Mouse (Mus musculus) kidney, adult 2 months (tissue): ENCODE results near the gene Nptn. TPM values are rescaled to one million over a fixed set of nuclear protein-coding genes. Genes with fewer than 3 reads are reported as not detected.

Experiments
- DNase-seq: peaks from one replicate; pipeline ENCODE4 v3.0.0; 2021
- H3K27ac ChIP-seq: fragments of 200-500 bp; 2 replicates; pipeline ENCODE4 v1.5.1; 2012; ENCODE audit warnings: low read depth, low read length, control low read depth, inconsistent platforms; ENCODE audit not compliant: insufficient read depth
- H3K27me3 ChIP-seq: fragments of 200-500 bp; replicated peaks from 2 replicates; pipeline ENCODE4 v1.6.1; 2012; ENCODE audit warnings: mild to moderate bottlenecking, moderate library complexity, low read length, inconsistent platforms; ENCODE audit not compliant: control insufficient read depth, insufficient read depth
- H3K36me3 ChIP-seq: fragments of 200-500 bp; 2 replicates; pipeline ENCODE4 v1.6.1; 2012; ENCODE audit warnings: mild to moderate bottlenecking, moderate library complexity, low read length, inconsistent platforms; ENCODE audit not compliant: control insufficient read depth, insufficient read depth
- H3K4me1 ChIP-seq: fragments of 200-500 bp; 2 replicates; pipeline ENCODE4 v1.6.1; 2011; ENCODE audit warnings: low read length; ENCODE audit not compliant: control insufficient read depth, insufficient read depth
- H3K4me3 ChIP-seq: fragments of 200-500 bp; 2 replicates; pipeline ENCODE4 v1.5.1; 2011; ENCODE audit warnings: mild to moderate bottlenecking, low read depth, low read length, control low read depth; ENCODE audit not compliant: insufficient read depth
- CTCF ChIP-seq: fragments of 200-500 bp; conservative IDR thresholded peaks from 2 replicates; pipeline ENCODE4 v1.5.1; 2011; ENCODE audit warnings: low read depth, mild to moderate bottlenecking, control low read depth, low read length, moderate library complexity, mixed read lengths; ENCODE audit not compliant: insufficient read depth, insufficient read length
- POLR2A ChIP-seq: fragments of 200-500 bp; IDR thresholded peaks from one replicate; pipeline ENCODE4 v1.6.1; 2011; ENCODE audit warnings: low read depth, low read length, control low read depth
- WGBS: fragments of 180-500 bp; shearing (Covaris S2); methylation state at CpG from one replicate; pipeline ENCODE4 v1.1.7; 2018; 5-methylcytosine and 5-hydroxymethylcytosine counted together
- polyA plus RNA-seq: library from polyadenylated mRNA; depleted of rRNA; stranded (reverse); fragments of >200 nt; gene quantifications from 2 replicates; pipeline ENCODE4 v1.2.3, GENCODE M21; 2012; rRNA removed

Gene Nptn
- 450 and 540 TPM in 2 replicates for polyA plus RNA-seq

GRCm38 (mm10) chr9:58581958-58582540 lies at the start of gene Nptn:
Gene Nptn, plus strand, starts transcription at chr9:58582240.
- under 1% methylated on average over 51 of the region's 56 CpGs for WGBS
- Histone ChIP-seq H3K4me1 (peaks cover 11% of the 10 kb centered on the region), H3K27ac (peak within 1 kb of the TSS; percentile 95), H3K36me3 (no peaks in the 10 kb centered on the region), H3K4me3 (peak within 1 kb of the TSS; percentile 58), H3K27me3 (no peaks in the 10 kb centered on the region)
- TF ChIP-seq POLR2A (peak; percentile 57), CTCF (no peak)
- DNase-seq: peak; percentile 99

- H3K36me3 ChIP-seq: no peaks in the 10 kb centered on the region
- DNase-seq: no peak
- no peak overlapping the region for H3K27ac ChIP-seq
- TF ChIP-seq CTCF (no peak), POLR2A (no peak)
- WGBS: 93% methylated on average over 6 of the region's 6 CpGs
- no peaks in the 10 kb centered on the region for H3K4me1 ChIP-seq
- no peak overlapping the region for H3K4me3 ChIP-seq
- H3K27me3 ChIP-seq: no peaks in the 10 kb centered on the region
These were observed 48.7 kb upstream of the Nptn start for GRCm38 (mm10) chr9:58533322-58533721.

- WGBS: 55% methylated on average over 1 of the region's 1 CpGs
- Histone ChIP-seq H3K36me3 (no peaks in the 10 kb centered on the region), H3K4me1 (no peaks in the 10 kb centered on the region), H3K4me3 (no peak overlapping the region), H3K27me3 (no peaks in the 10 kb centered on the region), H3K27ac (no peak overlapping the region)
- TF ChIP-seq POLR2A (no peak), CTCF (peak; percentile 49)
- peak; percentile 68 for DNase-seq
These were observed 47.3 kb upstream of the Nptn start for GRCm38 (mm10) chr9:58534766-58535165.

- 78% methylated on average over 20 of the region's 20 CpGs for WGBS
- DNase-seq: no peak
- Histone ChIP-seq H3K36me3 (no peaks in the 10 kb centered on the region), H3K27ac (no peak overlapping the region), H3K4me1 (no peaks in the 10 kb centered on the region), H3K27me3 (no peaks in the 10 kb centered on the region), H3K4me3 (no peak overlapping the region)
- TF ChIP-seq POLR2A (no peak), CTCF (peak; percentile 62)
These were observed 46.4 kb upstream of the Nptn start for GRCm38 (mm10) chr9:58535447-58536134.

- TF ChIP-seq POLR2A (no peak), CTCF (no peak)
- H3K27me3 ChIP-seq: no peaks in the 10 kb centered on the region
- H3K27ac ChIP-seq: no peak overlapping the region
- 82% methylated on average over 3 of the region's 3 CpGs for WGBS
- no peaks in the 10 kb centered on the region for H3K36me3 ChIP-seq
- peaks cover 5% of the 10 kb centered on the region for H3K4me1 ChIP-seq
- no peak overlapping the region for H3K4me3 ChIP-seq
- DNase-seq: no peak
These were observed 44.3 kb upstream of the Nptn start for GRCm38 (mm10) chr9:58537774-58538173.

GRCm38 (mm10) chr9:58539886-58540285 lies 42.2 kb upstream of the Nptn start:
- Histone ChIP-seq H3K36me3 (no peaks in the 10 kb centered on the region), H3K27me3 (no peaks in the 10 kb centered on the region), H3K27ac (no peak overlapping the region), H3K4me1 (peaks cover 5% of the 10 kb centered on the region), H3K4me3 (no peak overlapping the region)
- 44% methylated on average over 5 of the region's 5 CpGs for WGBS
- peak; percentile 57 for DNase-seq
- no peak for TF ChIP-seq POLR2A
- peak; percentile 68 for TF ChIP-seq CTCF

- peak; percentile 89 for DNase-seq
These were observed 40.1 kb upstream of the Nptn start for GRCm38 (mm10) chr9:58541895-58542338.

More at GRCm38 (mm10) chr9:58541895-58542338, 40.1 kb upstream of the Nptn start:
- WGBS: 10% methylated on average over 6 of the region's 6 CpGs
- Histone ChIP-seq H3K4me3 (no peak overlapping the region), H3K36me3 (no peaks in the 10 kb centered on the region), H3K27ac (peak overlapping the region; percentile 33; the same call in 1 of the 2 replicates), H3K27me3 (no peaks in the 10 kb centered on the region), H3K4me1 (peaks cover 5% of the 10 kb centered on the region)
- TF ChIP-seq POLR2A (no peak), CTCF (no peak)
